Mouse (Mus musculus) olfactory bulb, adult 2 months (tissue): ENCODE measurements around the gene Ugp2.

Experiments used
- CTCF ChIP-seq: fragments of 200-500 bp; IDR thresholded peaks from 2 replicates; pipeline ENCODE4 v1.5.1; 2012; ENCODE audit warnings: low read depth, mild to moderate bottlenecking, low read length, moderate library complexity; ENCODE audit not compliant: insufficient read depth
- POLR2A ChIP-seq: fragments of 200-500 bp; IDR thresholded peaks from 2 replicates; pipeline ENCODE4 v1.6.1; 2012; ENCODE audit warnings: mild to moderate bottlenecking, low read depth, low read length, moderate library complexity; ENCODE audit not compliant: insufficient read depth

- TF ChIP-seq CTCF (no peak), POLR2A (no peak)
Measured at GRCm38 (mm10) chr11:21402481-21403254, 31.7 kb upstream of the Ugp2 start.
